Mouse (Mus musculus) embryonic stem cell, embryonic (primary cell): ENCODE measurements at regions not wholly inside any gene's neighbourhood (a gene's known extent, or its start where the extent isn't known, plus 50 kb on each side); places are given as distances from the start of the nearest gene placed in this dataset.

Experiments
- CTCF ChIA-PET, 4 experiments: fragments of 300-600 bp in 2 of 4; fragments of 350-600 bp in 2 of 4; sonication (Branson Sonifier 250); formaldehyde crosslinking; loops; one replicate each; lab custom pipeline; 2022; ENCODE audit warnings: inconsistent platforms in 2 of 4; lab: Charles Lee
- POLR2A ChIA-PET, 4 experiments: fragments of 300-600 bp in 2 of 4; fragments of 350-600 bp in 2 of 4; sonication (Branson Sonifier 250); formaldehyde crosslinking; loops; one replicate each; lab custom pipeline; 2022; ENCODE audit warnings: antibody characterized with exemption in 4 of 4, inconsistent platforms in 1 of 4; lab: Charles Lee

DNA sequence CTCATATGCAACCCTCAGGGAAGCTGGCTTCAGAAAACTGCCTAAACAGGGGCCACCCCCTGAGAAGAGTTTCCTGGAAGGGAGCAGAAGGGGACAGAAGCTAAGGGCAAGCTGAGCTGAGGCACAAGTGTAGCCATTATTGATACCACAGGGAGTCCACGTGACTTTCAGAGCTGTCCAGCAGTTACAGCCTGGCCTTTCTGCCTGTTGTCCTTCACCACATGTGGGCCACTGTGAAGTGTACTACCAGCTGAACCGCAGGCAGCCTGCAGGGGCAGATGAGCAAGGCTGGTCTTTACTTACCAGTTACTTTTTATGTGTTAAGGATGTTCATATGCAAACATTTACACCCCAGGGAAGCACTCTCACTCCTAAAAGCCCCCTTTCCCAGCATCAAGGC is 85.2 kb upstream of the Ube2e1 start:
- CTCF ChIA-PET = no interaction called here

GRCm38 (mm10) chr14:18416319-18416718 is 84.7 kb upstream of the Ube2e1 start:
- CTCF ChIA-PET = no interaction called here
- POLR2A ChIA-PET = interaction anchor here in 1 of 4 experiments (1.2 to 1.5 kb wide), 2 partner anchors 10 to 13 kb away, joined by 4 read pairs; no protein-coding TSS in a partner anchor

More for the DNA sequence above, 85.2 kb upstream of the Ube2e1 start:
- POLR2A ChIA-PET = interaction anchor here in 1 of 4 experiments (1.2 to 1.5 kb wide), 2 partner anchors 9 to 12 kb away, joined by 4 read pairs; no protein-coding TSS in a partner anchor

DNA sequence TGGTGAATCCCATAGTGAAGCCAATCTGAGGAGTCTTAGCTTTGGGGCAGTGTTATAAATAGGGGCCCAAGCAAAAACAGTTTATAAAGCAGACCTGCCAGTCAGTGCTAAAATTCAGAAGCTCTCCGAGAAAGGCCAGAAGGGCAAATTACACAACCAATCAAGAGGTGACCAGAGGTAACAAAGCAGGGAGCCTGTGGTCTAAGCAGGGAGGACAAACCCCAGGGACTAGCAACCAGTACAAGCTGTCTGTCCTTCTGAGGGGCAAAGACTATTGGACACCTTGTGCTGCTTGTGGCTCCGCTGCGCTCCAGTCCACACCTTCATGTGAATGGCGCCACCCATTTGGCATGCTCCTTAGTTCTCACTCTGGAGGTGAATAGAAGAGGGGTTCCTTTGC is 67.3 kb upstream of the Ube2e1 start:
- ChIA-PET POLR2A (no interaction called here), CTCF (no interaction called here)

DNA sequence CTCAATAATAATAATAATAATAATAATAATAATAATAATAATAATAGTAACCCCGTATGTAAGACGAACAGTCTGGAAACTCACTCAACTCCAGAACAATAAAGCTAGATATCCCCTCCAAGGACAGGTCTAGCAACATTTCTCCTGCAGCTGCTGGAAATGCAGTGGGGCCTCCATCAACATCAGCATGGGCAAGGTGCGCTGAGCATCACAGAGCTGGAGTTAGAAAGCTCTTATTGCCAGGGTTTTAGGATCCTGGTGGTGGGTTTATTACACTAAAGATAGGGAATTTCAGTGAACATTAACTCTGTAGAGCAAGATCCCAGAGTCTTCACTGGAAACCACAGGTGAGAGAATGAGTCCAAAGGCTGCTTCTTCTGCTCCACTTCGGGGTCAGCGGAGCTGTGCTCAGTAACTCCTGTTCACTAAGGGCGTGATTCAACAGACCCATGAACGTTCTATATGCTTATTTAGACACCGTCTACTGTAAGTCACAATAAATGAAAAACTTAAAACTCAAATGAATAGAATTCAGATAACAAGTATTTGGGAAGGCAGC is 64.6 kb upstream of the Ube2e1 start:
- POLR2A ChIA-PET = interaction anchor here in 1 of 4 experiments (1.9 kb wide), 1 partner anchor 13 kb away, joined by 6 read pairs; no protein-coding TSS in a partner anchor

DNA sequence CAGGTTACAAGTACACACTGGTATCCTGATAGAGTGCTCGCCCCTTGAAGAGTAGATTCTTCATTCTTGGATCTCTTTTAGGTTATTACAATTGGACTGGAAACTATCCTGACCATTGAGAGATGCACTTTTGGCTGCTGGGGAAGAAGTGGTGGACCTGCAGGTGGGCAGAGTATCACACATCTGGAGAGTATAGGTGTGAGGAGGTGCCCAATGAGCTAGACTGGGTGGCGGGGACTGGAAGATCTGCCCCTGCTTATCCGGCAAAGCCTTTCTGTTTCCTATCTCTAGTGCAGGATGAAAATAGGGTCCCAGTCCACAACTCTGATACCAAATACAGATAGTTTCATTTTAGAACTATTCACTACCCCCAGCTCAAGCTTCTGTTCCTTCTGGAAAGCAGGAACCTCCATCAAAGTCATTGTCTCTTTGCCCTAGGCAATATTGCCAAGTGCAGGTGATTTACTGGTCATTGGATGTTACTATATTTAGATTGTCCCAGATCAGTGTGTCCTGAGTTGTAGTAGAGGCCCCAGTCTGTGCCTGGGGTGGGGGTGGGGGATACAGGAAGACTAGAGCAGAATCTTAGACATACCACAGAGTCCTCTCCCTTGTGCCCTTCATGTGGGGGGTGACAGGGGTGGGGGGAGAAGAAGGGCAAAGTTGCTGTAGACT is 62.5 kb upstream of the Ube2e1 start:
- CTCF ChIA-PET = interaction anchor here in 1 of 4 experiments (0.6 kb wide), 1 partner anchor 333 kb away, joined by 3 read pairs; no protein-coding TSS in a partner anchor
- POLR2A ChIA-PET = interaction anchor here in 1 of 4 experiments (1.9 kb wide), 1 partner anchor 11 kb away, joined by 6 read pairs; no protein-coding TSS in a partner anchor

More for the DNA sequence above, 64.6 kb upstream of the Ube2e1 start:
- CTCF ChIA-PET = no interaction called here

DNA sequence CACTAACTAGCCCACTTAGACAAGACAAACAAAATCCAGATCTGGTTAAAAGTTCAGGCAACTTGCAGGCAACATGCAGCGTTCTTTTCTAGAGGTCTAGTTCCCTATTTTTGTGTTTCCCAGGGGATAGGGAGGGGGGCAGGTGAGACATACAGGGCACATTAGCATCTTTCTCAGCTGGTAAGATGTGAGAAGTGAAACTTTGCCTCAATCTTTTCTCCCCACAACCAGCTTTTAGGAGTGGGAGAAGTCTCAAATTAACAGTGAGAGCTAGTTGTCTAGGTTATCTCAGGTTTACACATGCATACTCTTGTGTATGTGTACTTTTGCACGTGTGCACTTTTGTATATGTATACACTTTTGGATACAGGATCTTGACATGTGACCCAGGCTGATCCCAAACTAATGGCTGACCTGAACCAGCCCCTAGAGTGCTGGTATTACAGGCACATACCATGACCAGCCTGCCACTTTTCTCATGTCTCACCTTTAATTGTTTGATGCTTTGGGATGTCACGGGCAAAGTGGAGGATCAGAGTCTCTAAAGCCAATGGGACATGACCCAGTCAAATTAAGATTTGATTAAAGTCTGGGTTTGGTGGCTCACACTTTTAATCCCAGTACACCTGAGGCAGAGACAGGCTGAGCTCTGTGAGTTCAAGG is 60.3 kb upstream of the Ube2e1 start:
- CTCF ChIA-PET = no interaction called here
- POLR2A ChIA-PET = no interaction called here

DNA sequence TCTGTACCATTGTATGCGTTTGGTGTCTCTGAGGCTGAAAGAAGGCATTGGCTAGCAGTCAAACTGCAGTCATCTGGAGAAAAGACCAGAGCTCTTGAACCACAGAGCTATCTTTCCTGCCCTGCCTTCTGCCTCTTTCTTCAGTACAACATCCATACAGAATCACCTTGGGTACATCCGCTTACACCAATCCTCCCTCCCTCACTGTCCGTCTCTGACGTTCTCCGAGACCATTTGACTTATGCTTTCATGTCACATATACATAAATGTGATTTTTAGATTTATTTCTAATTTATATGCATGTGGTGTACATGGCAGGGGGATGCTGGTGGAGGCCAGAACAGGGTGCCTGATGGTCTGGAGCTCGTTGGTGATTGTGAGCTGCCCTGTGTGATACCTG is 57.7 kb upstream of the Ube2e1 start:
- POLR2A ChIA-PET = no interaction called here

DNA sequence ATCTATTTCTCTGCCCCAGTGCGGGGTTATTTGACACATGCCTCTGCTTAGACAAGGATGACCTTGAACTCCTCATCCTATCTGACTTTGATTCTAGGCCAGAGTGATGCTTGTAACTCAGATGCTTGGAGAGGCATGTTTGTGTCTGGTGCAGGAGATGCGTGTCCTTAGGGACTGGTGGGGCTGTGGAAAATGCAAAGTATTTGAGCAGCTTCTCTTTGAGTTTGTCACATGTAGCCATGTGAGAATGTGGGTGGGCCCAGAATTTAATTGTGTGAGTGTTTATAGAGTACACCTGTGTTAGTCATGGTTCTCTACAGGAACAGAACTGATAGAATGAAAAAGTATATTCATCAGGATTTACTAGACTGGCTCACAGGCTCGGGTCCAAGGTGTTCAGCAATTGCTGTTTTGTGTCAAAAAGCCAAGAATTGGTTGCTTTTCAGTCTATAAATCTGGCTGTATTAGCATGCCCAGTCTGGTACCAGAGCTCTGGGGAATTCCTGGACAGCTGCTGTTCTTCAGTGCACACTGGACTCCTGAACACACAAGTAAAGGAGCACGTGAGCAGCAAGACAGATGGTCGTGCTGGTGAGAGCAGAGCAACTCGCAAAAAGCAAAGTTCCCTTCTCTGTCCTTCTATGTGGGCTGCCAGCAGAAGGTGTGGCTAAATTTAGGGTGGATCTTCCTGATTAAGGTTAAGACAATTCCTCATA is 54.5 kb upstream of the Ube2e1 start:
- ChIA-PET CTCF (interaction anchor here in 2 of 4 experiments (0.6 to 1.2 kb wide), 3 partner anchors 9 to 195 kb away, joined by 3 to 5 read pairs (median 3); no protein-coding TSS in a partner anchor), POLR2A (interaction anchor here in 1 of 4 experiments (1.1 kb wide), 1 partner anchor 115 kb away, joined by 4 read pairs; the partner anchor contains the start of genes Nkiras1 and Rpl15)

More for the DNA sequence above, 57.7 kb upstream of the Ube2e1 start:
- CTCF ChIA-PET = no interaction called here
